Mouse (Mus musculus): ENCODE measurements around the gene Fgd5.
"Not testable (repeated sequence)": the region's sequence is repeated elsewhere in the genome, so short reads cannot be mapped to it uniquely, and the experiment has no call there.

The Fgd5 gene

DNA sequence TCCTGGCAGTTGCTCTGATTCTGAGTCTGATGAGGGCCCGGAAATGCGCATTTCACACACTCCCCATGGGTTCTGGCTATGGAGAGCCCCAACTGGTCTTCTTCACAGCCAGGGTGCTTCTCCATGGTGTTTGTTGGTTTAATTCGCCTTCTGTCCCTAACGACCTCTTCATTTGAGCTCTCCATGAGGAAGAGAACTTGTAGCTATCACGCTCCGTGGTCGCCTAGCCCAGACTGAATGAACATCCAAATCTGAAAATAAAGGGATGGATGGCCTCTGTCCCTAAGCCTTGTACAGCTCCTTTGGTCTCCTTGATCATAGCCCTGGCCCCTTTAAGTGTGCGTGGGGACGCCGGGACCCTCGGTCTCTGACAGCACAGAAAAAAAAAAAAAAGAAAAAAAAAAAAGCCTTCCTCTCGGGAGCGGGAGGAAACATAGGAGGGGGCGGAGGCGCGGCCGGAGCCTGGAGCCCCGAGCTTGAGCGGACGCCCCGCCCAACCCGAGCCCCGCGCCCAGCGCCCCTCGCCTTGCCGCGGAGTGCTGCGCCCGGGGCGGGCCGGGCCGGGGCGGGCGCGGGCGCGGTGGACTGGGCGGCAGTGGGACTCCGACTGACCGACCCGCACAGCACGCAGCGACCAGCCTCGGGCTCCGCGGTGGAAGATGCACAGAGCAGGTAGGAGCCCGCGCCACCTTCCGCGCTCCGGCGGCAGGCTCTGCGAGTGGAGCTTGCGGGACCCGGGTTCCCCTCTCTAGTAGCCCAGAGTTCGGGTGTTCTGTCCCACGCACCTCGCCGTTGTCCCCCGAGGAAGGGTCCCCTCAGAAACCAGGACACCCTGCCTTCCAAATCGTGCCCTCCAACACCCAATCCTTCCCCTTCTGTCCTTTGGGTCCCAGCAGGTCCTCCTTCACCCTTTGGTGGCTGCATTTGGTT, at the start of gene Fgd5:
Gene Fgd5 (plus strand): TSS at position 508 of the 930 bp plus-strand sequence.
- DNase-seq (ENCODE audit: low spot score), result no peak

DNA sequence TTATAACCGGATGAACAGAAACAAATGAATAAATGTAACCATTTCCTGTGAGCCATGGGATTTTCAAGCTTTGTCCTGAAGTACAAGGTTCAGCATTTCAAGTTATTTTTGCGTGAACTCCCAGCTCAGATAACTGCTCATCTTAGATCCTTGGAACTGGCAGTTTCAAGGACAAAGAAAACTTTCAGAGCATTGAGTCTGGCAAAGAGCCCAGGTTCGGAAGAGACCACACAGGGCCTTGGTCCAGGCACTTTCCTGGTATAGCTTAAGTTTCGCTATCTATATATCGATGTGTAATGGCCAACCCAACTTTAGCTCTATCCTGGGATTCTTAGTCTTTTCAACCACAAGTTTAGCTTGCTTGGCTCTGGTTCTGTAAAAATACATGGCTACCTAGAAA, 47.4 kb upstream of the Fgd5 start:
- no peak for DNase-seq (ENCODE audit: low spot score)

DNA sequence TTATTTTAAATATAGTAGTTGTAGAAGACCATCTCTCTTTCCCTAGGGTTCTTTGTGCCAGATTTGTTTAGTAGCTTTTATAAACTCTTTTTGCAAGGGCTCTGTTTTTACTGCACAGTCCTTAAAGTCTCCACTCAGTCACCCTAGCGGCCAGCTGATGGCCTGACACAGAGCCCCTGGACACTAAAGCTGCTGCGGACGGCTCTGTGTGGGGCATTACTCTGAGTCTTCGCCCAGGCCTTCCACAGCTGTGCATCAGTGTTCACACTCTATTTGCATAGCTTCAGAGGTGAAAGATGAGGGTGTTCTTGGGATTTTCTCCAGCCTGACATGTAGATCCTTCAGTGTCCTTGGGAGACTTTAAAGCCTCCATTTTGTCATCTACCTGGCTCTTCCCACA, 40.2 kb upstream of the Fgd5 start:
- DNase-seq (ENCODE audit: low spot score), result no peak

DNA sequence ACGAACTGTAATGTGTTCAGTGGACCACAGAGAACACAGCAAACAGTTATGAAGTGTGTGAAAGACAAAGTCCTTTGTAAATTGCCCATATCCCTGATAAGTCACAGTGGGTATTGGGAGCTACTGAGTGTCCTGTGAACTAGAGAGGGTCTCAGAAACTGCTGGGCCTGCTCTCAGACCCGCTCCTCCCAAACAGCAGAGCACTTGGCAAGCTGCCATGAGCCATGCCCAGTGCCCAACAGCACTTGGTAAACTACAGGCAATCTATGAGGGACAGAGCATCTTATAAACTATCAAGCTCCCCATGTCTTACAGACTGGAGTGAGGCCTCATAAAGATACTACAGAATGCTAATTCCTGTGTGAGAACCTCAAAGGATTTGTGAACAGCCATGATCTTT, 30.3 kb upstream of the Fgd5 start:
- DNase-seq (ENCODE audit: low spot score), result no peak

DNA sequence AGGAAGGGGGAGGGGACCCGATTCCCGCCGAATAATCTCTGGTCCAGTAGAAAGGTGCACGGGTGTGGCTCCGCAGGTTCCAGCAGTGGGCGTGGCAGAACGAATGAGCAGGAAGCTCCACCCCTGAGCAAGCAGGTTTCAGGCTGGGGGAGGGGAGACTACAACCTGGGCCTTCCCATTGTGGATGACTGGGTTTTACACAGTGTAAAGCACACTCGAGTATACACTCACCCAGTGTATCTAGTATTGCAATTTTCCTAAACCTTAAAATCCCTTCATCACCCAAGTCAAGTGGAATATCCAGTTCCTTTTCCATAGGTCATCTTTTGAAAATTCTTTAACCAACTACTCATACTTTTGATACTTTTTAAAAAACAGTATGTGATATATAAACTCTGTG, 20.7 kb upstream of the Fgd5 start:
- not testable (repeated sequence) for DNase-seq (ENCODE audit: low spot score)

DNA sequence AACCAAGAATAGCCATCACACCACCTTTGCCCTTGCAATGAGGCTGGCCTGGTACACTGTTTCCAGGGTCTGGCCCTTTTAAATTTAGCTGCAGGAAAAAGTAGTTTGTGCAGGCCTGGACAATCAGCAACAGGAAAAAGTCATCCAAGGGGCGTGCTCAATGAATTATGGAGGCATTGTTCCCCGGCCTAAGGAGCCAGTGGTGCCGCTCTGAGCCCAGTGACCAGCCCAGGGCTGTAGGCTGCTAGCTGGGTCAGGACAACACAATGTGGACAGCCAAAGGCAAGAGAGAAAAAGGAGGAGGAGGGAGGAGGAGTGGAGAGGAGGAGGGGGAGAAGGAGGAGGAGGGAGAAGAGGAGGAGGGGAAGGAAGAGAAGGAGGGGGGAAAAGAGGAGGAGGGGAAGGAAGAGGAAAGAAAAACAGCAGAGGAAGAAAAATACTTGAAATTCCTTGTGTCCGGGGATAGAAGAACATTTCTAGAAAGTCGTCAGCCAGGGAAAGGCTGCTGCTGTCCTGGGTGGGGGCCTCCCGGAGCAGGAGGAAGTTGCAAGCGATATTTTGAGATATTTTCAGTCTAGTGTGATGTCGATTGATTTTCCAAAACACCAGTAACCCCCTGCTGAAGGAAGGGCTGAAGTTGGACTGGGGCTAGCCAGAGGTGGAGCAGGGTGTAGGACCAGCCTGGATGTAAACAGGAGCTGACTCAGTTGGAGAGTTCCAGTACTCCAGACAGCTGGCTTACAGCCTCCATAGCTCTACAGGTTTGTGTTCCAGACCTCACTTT, 18.5 kb upstream of the Fgd5 start:
- DNase-seq (ENCODE audit: low spot score), result no peak

DNA sequence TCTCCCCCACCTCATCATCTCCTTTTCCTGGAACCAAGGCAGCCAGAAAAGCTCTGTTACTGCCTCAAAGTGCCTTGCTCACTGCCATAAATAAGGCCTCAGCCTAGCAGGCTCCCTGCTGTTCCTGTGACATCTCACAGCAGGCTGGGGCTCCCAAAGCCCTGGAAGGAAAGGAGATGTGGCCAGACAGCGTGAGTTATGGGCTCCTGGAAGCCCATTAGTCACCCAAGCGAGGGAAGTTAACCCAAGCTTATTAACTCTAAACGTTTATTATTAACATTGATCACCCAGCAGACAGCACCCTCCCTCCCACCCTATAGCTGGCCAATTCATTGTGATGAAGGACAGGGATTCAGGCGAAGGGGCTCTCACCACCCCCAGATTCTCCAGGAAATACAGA, 15.2 kb upstream of the Fgd5 start:
- no peak for DNase-seq (ENCODE audit: low spot score)

DNA sequence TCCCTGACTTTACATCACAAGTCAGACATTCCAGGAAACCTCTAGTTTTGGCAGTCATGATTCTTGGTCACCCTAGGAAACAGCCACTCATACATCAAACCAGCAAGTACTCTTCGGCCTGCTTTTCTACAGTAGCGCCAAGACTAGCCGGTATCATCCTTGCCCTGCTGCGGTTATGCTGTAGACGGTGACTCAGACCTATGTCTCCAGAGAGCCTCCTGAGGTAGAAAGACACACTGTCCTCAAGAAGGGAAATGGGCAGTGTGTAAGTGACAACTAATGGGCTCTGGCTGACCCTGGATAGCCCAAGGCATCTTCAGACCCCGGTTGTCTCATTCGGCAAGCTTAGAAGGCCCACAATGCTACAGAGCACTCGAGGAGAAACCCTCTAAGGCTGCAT, 13.6 kb upstream of the Fgd5 start:
- DNase-seq (ENCODE audit: low spot score), result no peak

DNA sequence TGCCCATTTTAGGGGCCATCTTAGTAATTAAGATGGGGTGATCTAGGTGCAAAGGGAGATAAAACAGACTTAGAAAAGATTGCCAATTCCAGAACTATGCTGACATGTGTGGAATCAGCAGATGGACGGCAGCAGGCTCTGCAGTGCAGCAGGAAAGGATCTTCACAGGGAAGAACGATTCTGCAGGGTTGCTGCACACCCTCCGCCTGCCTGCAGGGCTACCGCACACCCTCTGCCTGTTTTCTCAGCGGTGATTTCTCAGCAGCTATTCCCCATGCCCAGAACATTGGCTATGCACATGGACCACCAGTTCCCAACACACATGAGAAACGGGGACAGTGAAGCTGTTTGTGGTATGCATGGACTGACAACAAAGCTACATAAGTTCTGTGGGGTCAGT, 12.7 kb upstream of the Fgd5 start:
- DNase-seq (ENCODE audit: low spot score), result no peak

DNA sequence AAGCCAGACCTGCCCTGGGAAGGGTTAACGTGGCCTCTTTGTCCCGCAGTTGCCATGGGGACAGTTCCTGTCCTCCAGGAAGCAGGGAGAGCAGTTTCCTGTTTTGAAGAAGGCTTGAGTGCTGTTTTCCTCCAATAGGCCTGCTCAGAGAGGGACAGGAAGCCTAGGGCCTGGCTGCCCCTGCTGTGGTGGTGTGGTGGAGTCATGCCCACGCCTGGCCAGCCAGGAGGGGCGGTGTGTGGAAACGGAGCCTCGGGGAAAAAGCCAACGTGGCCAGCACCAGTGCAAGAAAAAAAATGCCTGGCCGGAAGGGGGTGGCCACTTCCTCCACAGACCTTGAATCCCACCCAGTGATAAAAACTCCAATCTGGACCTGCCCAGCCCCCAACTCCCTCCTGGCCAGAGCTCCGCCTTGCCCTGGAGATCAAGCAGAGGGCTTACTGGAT, 6.5 kb upstream of the Fgd5 start:
- no peak for DNase-seq (ENCODE audit: low spot score)

DNA sequence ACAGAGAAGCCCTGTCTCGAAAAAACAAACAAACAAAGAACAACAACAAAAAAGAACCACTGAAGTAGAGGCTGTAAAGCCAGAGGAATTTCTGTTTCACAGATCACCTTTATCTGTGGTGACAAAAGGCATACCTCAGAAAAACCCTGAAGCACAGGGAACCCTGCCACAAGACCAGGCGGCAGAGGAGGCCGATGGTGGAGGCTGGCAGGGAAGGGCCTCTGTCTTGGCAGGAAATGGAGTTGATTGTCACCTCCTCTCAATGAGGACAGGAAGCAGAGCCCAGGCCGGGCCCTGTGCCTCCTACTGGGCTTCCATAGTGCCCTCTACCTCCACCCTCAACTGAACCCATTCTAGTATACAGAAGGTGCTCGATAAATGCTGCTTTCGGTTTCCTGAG, 4.7 kb upstream of the Fgd5 start:
- DNase-seq (ENCODE audit: low spot score), result no peak

DNA sequence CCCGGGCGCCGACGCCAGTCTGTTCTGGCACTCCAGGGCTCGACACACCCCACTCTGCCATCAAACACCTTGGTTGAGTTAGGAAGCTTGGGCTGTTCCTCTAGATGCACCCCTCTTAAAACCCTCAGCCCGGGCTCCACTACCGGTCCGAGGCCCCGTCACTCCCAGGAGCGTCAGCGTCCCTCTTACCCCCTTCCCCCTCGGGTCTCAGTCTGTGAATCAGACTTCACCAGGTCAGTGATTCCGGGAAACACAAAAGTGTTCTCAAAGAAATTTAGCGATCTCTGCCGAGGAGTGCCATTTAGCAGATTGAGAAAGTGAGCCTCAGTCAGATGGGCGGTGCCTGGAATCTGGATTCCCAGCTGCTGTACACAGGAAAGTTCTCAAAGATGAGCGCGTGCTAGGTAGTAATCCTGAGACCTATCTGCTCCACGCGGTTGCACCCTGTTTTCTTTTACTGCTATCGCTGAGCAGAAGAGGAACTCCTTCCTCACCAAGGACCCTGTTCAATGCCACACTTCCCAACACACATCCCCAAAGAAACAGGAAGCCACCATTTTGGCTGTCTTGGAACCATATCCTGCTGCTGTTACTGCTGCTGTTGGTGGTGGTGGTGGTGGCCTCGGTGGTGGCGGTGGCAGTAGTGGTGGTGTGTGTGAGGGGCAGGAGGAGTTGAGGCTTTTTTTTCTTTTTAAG, 771 bp downstream of the Fgd5 start:
- DNase-seq (ENCODE audit: low spot score), result no peak

DNA sequence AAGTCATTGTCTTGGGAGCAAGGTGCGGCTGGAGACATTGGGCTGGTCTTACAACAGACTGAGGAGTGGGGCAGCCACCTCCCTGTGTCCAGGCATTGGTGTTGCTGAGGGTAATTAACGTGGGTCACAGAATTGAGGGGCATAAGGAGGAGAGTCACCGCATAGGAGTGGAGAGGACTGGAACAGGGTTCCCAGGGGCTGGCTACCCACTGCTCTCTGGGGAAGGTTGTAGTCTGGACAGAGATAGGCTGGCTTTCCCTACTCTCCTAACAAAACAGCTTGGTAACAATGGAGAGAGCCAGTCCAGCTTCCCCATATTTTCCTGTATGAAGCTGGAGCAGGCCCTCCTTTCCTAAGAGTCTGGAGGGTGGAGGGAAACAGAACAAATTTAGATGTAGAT, 1.3 kb downstream of the Fgd5 start:
- no peak for DNase-seq (ENCODE audit: low spot score)

DNA sequence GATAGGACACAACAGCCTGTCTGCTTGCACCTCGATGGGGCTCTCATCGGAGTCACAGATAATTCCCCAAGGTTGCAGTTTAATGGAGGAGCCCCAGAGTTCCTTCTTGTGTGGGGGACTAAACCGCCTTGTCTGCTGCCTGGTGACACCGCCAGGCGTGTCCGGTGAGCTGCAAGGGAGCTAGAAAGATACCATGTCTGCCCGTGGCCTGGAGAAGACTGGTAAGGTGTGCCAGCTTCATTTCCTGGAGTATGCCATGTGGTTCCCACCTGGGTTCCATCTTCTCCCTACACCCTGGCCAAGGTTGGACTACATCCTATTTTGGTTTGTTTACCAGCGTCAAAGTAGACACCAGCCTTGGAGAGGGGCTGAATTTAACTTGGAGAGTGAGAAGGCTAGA, 11.4 kb downstream of the Fgd5 start:
- no peak for DNase-seq (ENCODE audit: low spot score)

DNA sequence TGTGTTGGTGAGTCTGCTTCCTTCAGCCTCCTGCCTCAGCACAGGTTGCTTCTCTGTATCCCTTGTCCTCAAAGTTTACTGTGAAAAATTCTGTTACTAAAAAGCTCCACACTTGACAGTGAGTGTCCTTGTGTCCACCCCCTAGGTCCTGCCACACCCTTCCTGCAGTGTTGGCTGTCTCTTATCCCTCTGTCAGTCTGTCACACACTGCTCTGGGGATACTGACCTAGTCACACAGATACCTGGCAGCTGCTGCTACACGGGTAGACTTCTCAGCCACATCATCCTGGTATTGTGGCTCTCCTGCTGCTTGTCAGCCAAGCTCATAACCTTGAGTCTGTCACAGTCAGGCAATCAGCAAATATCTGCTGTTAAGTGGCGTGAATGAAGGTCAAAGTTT, 14.1 kb downstream of the Fgd5 start:
- no peak for DNase-seq (ENCODE audit: low spot score)

DNA sequence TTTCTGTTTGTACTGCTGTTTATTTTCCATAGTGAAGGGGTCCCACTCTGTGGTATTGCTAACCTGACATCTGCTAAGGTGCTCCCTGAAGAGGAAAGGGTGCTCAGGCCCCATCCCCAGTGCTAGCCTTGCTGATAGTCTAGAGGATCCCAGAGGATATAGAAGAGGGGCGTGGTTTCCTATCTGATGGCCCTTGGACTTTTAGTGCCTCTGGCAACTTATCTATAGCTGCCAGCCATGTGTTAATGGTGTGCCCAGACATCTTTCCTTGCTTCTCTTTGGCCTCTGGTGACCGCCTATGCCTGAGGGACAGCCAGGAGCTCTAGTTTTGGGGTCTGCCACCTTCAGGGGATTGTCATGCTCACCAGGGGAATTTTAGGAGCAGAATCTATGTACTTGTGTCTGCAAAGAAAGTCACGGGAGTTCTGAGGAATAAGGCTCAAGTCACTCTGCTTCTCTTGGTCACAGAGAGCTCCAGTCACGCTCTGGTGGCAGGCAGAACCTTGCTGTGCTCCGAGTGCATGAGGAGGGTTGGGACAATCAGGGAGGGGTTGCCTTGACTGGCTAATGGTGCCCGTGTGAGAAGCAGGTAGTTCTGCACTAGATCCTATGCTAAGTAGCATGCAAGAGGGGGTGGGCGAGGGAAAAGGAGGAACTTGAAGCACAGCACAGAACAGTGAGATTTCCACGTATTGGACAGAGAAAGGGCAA, 15.3 kb downstream of the Fgd5 start:
- no peak for DNase-seq (ENCODE audit: low spot score)

DNA sequence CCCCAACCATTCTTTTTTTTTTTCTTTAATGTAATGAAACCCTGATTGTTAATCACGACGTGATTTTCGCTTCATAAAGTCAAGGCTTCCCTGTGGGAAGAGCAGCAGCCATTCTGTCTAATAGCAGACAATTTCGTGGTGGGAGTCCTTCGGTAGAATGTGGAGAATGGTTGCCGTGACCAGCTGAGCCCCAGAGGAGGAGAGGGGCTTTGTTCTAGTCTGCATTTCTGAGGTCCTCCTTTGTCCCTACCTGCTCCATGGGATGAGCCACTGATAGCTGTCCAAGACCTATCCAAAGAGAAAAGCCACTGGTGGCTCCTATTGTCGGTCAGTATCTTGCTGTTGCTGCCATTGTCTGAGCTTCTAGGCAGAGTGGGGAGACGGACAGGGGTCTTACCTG, 17.4 kb downstream of the Fgd5 start:
- no peak for DNase-seq (ENCODE audit: low spot score)

DNA sequence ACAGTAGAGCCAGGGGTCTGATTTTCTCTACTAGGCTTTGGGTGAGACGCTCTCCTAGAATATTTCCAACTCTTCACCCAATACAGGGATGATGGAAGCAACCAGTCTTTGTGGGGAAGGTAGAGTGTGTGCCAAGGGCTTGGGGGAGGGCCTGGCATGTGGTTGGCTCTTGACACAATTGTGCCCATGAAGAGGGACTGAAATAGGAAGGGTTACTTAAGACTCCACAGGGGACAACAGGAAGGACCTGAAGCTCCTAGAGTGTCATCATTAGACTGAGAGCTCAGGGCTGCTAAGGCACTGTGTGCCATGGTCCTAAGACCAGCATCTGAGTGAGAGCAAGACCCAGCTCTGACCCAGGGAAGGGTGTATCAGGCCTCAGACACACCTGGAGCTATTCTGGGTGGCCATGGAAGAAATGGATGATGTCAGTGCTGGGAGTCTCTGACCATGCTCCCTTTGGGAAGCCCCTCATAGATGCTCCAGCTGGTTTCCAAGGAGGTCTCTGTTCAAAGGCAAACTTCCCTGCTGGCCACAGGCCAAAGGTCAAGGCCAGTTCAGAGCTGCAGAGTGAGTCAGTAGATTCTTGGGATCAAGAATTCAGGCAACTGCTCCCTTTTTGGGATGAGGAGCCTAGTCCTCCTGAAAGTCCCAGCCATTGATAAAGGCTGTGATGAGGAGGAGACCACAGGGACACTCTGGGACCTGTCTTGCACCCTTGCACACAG, 24.0 kb downstream of the Fgd5 start:
- DNase-seq (ENCODE audit: low spot score), result no peak

DNA sequence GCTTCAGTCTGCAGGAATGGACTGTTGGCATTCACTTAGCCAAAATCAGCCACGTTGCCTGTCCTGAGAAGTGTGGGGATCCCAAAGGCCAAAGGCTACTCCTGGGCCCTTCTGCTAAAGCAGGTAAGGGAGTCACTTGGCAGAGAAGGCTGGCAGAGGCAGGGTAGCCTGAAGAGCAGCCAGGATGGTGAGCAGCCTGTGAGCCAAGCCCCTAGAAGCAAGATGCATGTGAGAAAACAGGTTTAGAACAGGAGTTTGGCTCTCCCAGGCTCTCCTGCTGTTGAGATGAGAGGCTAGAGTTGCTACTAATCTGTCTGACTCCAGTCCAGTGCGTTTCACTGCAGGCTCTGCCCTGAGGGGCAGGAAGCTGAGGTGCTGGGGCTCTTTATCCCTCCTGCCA, 25.0 kb downstream of the Fgd5 start:
- no peak for DNase-seq (ENCODE audit: low spot score)

DNA sequence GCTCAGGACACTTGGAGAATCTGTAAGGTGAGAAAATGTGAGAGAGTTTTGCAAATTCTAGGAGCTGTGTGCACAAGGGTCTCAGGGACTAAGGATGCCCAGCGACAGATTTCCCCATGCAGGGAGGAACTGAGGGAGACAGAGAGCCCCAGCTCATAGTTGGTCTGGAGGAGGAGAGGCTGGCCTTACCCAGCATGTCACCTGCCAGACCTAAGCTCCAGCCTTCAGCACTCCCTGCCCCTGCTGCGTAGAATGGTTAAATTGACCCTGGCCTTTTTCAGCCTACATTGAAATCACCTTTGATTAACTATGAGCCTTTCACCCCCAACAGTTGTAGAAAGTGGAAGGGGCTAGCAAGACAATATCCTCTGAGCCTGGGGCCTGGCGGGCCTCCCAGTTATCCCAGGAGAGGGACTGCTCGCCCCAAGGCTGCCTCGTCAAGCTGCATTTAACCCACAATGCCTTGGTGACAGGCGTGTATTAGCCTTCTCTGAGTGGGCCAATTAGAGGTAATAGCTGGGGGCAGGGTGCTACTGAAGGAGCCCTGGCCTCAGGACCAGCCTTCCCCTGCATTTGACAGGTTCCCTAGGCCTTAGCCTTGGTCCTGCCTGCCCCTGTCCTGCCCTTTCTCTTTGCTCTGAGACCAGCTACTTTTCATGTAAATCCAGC, 25.6 kb downstream of the Fgd5 start:
- no peak for DNase-seq (ENCODE audit: low spot score)

DNA sequence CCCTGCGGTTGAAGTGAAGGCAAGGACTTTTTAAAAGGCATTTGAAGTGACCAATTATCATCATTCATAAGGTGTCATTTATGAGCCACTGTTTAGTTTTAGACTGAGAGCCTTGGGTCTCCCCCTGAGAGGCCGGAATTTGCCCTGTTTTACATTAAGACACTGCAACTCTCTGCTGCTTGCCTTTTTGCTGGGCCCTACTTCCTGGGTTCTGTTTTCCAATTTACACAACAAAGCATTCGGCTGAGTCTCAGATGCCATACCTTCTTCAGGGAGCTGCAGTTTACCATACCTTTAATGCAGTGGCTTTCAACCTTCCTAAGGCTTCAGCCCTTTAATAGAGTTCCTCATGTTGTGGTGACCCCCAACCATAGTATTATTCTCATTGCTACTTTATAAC, 26.1 kb downstream of the Fgd5 start:
- DNase-seq (ENCODE audit: low spot score), result no peak

Measured in left cerebral cortex, adult 11 months (tissue).